Mouse (Mus musculus) left cerebral cortex, postnatal 25 days (tissue): ENCODE measurements around the gene Rps19. TPM values are rescaled to one million over a fixed set of nuclear protein-coding genes. Genes with fewer than 3 reads are reported as not detected.
"Not testable (repeated sequence)": the region's sequence is repeated elsewhere in the genome, so short reads cannot be mapped to it uniquely, and the experiment has no call there.

ENCODE experiments used
- DNase-seq, 2 experiments: peaks; one replicate each; pipeline ENCODE4 v3.0.0; 2022; ENCODE audit warnings: low spot score in 2 of 2, mixed read lengths in 1 of 2
- intact Hi-C: fragments of 180-260 bp; cut with DNase I; formaldehyde crosslinking; loops from one replicate; pipeline ENCODE4 v1.15.1; 2025
- total RNA-seq, 2 experiments: library from RNA; stranded (reverse); gene quantifications; 2 replicates each; pipeline ENCODE4 v1.2.3; 2021

Rps19 gene
- 100 to 1,000 TPM; 446 to 451 TPM for total RNA-seq

DNA sequence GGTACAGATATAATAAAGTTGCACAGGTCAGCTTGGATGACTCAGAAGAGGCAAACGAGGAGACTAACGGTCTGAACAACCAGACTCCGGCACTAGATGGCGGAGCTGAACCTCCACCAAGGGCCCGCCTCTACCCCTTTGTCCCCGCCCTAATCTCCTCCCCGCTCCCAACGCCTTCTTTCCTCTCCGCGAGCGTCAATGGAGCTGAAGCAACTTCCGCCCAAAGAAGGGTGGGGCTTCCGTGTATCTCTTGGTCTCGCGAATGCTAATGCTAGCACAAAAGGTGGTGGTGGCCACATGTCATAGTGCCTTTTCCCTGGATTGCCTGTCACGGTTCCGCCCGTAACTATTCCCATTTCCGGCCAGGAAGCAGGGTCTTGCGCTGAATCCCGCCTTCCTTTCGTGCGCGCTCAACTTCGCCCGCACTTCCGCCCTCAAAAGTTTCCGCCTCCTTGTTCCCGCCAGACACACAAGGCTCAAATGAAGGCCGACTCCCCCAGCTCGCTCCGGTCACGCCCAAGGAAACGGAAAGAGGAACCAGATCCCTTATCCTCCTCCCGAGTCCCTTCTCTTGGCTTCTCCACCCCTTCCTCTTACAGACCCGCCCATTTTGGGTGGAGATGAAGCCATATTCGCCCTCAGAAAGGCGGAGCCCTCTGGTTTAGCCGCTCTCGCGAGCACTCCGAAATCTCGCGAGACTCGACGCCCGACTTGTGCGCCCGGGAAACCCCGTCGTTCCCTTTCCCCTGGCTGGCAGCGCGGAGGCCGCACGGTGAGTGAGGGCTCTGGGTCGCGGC, at the start of gene Rps19:
Gene Rps19, plus strand, starts transcription at position 476 of the 797 bp plus-strand sequence.
- peak; percentile 95 to 99 for DNase-seq
- intact Hi-C loops, result loop anchor here (2.0 kb wide), 1 partner anchor 67 kb away; no protein-coding TSS in a partner anchor

DNA sequence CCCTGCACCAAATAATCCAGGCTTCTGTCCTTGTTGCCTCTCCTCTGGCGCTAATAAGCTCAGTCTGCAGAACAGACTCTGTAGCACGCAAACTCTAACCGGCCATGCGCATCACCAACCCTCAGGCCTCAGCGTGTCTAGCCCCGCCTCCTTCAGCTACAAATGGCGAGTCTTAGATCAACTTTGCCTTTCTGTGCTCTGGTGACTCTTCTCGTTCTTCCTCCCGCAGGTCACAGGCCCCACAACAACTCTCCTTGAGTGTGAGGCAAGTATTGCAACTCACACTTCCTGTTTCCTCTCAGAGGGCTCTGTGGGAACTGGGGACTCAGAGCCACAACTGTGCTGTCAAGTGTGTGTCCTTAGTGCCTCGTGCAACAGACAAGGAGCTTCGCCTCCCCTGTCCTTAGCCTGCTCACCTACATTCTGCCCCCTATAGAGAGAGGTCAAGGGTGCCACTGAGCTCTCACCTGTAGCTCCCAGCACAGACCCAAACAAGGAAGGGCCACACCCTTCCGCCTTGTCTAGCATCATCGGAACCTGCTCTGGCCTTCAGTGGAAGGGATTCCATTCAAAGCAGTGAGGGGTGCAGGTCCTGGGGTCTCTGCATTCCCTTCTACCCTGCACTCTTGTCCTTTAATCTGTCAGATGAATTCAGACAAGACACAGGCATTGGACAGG, 45.3 kb upstream of the Rps19 start:
- not testable (repeated sequence) for DNase-seq
- intact Hi-C loops, result loop anchor here (5.0 kb wide), 1 partner anchor 738 kb away; no protein-coding TSS in a partner anchor

DNA sequence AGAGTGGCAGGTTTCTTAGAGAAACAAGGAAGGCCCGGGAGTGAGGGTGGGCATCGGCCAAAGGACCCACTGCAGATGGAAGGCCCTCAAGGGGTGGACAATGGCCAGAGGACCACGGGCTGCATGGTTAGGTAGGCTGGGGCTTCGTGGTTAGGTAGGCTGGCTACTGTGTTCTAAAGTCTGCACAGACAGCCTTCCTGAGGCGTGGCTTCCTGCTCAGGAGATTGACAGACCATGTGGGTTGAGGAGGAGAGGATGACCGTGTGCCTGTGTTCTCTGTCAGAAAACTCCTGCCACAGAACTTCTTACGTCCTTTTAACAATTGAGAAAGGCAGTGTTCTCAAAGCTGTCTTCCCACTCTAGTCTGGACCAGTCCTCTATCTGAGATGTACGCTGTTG, 44.8 kb upstream of the Rps19 start:
- intact Hi-C loops, result loop anchor here (5.0 kb wide), 1 partner anchor 738 kb away; no protein-coding TSS in a partner anchor
- DNase-seq, result no peak

DNA sequence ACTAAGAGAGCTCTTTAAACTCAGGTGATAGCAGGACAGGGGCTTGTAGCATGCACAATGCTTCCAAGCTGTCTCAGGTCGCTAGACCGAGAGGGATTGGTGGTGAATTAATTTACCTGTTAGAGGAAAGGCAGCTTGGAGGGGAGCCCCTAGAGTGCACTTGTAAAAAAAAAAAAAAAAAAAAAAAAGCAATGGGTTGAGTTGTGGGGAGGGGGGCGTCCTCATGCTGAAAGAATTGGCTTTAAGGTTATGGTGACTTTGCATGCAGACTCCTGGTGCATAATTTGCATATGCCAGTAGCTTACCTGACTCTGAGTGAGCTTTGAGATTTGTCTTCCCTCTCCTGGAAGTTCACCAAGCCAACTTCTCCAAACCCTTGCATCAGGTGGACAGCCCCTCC, 43.8 kb upstream of the Rps19 start:
- DNase-seq, result no peak
- intact Hi-C loops, result no loop called here

DNA sequence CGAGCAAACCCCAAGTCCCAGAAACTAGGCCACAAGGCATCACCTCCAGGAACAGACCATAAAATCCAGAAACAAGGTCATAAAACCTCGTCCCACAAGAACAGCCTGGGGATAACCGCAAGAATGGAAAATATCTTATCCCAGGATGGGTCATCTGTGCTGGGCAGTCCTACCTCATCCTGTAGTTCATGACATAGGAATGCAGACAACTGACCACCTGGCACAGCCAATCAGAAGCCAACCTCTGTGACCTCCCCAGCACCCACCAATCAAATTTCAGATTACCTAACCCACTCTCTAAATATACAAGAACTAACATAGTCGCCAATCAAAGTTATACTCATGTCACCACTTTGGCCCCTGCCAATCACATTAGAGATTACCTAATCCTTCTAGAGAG, 43.2 kb upstream of the Rps19 start:
- no peak for DNase-seq
- intact Hi-C loops, result no loop called here

DNA sequence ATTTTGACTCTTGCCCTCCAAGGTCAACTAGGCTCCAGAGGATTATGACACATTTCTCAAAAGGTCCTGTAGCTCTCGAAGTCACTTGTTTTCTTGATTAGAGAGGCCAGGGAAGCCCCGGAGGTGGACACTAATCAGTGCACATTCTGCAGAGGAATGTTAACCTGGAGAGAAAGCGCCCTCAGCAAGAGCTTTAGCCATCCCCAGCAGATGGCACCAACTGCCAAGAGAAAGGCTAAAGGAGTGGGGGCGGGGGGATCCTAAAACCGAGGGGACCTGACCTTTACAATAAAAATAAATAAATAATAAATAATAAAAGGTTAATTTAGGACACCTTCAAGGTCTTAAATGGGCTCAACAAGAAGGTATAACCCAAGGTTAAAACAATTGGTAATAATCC, 40.0 kb upstream of the Rps19 start:
- intact Hi-C loops, result no loop called here
- DNase-seq, result no peak

DNA sequence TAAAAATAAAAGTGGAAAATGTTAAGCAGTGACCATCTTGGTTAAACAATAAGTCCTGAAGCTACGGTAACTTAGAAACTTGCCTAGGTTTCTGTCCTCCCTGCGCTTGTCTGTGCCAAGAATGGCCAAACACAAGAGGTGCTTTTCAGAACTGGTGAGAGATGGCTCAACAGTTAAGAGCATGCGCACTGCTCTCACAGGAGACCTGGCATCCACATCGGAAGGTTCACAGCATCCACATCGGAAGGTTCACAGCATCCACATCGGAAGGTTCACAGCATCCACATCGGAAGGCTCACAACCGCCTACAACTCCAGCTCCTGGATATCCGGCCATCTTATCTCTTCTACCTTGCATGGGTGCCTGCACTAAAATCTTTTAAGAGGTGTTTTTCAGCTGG, 39.0 kb upstream of the Rps19 start:
- intact Hi-C loops, result no loop called here
- DNase-seq, result no peak

DNA sequence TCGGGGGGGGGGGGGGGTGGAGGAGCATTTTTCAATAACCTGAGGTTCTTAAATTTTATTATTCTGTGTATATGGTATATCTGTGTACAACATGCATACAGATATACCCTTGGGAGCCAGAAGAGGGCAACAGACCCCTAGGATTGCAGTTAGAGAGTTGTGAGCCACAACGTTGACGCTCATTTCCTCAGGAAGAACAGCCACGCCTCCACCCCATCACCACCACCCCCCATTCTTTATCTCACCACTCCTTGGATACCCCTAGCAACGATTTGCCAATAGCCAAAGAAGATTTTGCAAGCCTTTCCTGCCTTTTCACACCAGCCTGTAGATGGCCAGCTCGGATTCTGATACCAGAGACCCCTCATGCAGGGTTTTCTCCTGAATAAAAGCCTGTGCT, 38.5 kb upstream of the Rps19 start:
- DNase-seq, result no peak

DNA sequence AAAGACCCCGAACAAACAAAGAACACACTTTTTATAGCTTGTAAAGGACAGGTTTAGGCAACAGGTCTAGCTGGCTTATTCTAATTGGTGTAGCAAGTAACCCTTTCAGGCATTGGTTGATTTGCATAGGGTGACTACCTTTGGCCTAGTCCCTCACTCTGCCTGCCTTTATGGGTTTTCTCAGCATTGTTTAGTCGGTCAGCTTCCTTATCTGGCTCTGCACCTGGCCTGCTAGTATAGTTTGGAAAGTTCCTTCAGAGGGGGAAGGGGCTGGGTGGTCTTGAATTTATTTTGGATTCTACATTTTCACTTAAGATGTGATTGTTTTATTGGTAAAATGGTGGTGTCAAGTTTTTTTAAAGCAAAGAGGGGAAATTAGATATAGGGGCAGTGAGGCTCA, 37.6 kb upstream of the Rps19 start:
- intact Hi-C loops, DNase-seq: not testable (repeated sequence)

More for the DNA sequence above, 38.5 kb upstream of the Rps19 start:
- intact Hi-C loops, result no loop called here

DNA sequence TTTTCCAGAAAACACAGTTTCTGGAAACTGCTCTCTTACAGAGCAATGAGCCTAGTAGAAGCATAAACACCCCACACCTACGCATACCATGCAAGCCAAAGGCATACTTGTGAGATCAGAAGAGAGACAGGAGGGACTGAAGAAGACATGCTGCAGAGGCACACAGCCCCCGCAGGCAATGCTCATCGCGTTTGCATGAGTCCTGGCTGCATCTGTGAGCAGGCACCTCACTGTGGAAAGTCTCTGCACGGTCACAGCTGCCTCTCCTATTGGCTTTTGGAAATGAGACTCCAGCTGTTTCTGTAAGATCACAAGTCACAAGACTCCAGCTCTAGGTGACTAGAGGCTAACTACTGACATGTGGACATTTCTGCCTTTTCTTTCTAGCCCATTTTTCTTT, 34.0 kb upstream of the Rps19 start:
- DNase-seq, result peak; percentile 65 to 88
- intact Hi-C loops, result no loop called here

DNA sequence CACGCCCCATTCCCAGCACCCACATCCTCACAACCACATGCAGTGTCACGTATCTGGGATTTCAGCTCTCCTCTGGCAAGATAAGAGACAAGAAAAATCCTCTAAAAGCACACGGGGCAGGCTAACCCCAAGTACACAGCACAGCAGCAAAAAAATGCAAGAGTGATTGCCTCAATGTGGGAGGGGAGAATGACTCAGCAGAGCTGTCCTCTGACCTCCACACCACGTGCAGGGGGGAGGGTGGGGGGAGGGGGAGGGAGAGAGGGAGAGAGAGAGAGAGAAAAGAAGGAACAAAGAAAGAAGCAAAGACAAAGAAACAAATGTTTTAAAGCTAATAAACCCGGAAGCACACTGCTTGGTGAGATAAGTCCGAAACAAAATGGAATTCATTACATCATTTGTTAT, 33.3 kb upstream of the Rps19 start:
- intact Hi-C loops, result no loop called here

DNA sequence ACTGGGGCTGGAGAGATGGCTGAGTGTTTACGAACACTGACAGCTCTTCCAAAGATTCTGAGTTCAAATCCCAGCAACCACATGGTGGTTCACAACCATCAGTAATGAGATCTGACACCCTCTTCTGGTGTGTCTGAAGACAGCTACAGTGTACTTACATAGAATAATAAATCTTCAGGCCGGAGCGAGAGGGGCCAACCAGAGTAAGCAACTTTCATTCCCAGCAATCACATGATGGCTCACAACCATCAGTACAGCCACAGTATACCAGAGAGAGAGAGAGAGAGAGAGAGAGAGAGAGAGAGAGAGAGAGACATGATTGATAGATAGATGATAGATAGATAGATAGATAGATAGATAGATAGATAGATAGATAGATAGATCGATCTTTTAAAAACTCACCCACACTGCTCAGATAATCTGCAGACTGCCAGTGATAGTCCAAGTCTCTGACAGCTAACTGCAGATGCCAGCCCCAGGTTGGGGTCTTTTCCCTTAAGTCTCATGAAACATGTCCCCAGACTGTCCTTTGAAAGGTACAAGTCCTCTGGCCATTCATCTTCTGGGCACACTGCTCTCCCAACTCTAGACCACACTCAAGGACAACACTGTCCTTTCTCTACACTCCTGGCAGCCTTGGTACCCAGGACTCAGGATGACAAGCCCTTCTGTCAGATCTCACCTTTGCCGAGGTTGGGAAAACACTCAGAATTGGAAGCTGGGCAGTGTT, 32.4 kb upstream of the Rps19 start:
- intact Hi-C loops, result no loop called here
- DNase-seq, result no peak

More for the DNA sequence above, 33.3 kb upstream of the Rps19 start:
- peak in 1 of 2 experiments; percentile 21 for DNase-seq

DNA sequence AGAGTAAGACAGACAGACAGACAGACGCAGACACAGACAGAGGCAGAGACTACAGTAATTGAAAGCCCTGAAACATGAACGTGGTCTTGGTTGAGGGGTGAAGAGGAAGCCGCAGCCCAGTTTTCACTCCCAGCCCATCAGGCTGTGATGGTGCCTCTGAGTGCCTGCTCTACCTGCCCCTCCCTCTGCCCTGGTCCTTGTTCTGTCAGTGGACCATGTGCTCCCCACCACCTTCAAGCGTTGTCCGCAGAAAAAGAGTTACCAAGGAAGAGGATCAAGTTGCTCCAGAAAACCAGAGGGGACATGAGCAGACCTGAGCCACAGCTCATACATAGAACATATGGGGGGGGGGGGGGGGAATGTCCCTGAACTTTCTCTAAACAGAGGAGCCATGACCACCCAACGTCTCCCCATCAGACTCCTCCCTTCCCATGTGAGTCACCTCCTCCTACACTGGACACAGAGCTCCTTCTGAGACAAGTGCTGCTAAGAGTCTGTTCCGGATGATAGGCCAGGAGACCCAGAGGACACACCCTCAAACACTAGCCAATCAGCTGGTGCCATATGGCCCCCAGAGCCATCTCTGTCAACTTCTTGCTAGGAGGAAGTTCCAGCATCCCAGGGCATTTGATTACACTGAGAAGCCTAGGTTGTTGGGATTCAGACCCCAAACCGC, 31.5 kb upstream of the Rps19 start:
- DNase-seq, result no peak
- intact Hi-C loops, result no loop called here

DNA sequence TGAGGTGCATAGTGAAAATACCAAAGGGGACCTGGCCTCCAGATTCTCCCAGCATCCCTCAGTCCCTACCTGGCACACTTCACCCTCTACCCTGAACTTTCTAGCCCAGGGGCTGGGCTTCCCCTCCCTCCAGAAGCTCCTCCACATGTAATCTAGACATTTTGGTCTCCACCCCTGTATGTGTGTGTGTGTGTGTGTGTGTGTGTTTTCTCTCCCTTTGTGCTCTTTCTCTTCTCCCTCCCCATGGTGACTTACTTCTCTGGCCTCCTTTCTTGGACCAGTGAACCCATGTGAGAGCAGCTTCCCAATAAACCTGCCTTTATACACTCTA, 31.0 kb upstream of the Rps19 start:
- no peak for DNase-seq
- intact Hi-C loops, result no loop called here

DNA sequence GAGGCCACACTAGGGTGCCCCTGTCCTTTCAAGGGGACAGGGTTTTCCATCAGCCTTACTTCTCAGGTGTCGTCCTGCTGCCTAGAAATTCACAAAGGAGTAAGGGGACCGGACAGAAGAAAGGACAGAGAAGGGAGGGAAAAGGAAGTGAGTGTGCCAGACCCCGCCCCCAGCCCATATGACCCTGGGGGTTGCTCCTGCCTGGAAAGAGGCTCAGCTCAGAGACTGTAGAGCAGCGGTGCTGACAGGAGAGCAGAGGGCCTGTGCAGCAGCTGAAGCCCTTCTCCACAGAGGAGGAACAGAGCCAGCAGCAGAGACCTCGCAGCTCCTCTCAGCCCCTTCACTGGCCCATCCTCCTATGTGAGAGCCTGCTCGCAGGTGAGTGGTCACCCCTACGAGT, 30.5 kb upstream of the Rps19 start:
- DNase-seq, result no peak
- intact Hi-C loops, result no loop called here

DNA sequence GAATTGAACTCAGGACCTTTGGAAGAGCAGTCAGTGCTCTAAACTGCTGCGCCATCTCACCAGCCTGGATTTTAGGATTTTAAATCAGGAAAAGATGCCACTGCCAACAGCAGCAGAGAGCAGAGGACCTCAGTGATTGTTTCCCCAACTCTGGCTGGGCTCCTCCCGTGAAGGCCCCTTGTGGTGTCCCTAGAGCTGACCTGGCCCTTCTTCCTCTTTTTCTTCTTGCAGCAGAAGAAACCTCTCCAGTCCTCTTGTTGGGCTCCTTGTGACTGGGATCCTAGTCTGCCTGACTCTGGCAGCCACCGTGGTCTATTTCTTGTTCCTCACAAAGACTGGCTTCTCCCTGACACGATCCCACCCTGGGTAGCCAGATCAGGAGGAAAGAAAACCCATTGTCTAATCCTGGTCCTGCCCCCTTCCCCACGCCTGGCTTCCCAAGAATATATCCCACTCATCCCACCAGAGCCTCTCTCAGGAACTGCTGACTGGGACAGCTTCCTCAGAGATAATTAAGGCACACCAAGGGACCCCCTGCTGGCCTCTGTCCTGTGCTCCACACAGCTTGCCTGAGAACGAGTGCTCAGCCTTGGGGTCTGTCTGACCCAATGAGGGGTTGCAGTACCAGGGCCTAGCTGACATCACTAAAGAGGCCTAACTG, 27.6 kb upstream of the Rps19 start:
- intact Hi-C loops, result no loop called here
- no peak for DNase-seq

DNA sequence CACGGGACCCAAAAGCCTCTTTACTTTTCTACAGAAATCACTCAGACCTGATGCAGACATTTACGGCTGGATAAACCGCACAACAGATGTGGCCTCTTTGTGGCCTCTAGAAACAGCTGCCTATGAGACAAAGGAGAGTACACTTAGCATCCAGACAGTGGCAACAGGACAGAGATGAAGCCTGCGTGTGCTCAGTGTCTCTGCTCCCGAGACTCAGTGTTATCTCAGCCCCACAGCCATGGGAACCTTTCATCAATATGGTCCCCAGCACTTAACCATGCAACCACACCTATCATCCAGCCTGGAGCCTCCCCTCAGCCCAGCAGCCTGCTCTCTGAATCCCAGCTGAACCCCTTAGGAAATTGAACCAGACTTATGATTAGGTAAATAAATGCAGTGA, 24.9 kb upstream of the Rps19 start:
- intact Hi-C loops, result no loop called here
- DNase-seq, result no peak

DNA sequence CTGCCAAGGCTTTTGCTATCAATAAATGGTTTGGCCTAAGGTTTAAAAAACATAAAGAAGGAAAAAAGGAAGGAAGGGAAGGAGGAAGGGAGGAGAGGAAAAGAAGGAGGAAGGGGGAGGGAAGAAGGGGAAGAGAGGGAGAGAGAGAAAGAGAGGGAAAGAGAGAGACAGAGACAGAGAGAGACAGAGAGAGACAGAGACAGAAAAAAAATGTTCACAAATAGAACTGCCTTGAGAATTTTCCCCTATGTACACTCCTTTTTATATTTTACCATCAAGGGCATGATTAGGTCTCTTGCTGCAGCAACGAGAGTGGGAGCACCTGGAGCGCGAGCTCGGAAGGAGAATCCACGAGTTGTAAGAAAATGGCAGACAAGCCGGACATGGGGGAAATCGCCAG, 22.3 kb upstream of the Rps19 start, which contains the start of gene Gm9844:
Gene Gm9844, plus strand, starts transcription at position 301 of the 400 bp plus-strand sequence.
- no peak for DNase-seq
- intact Hi-C loops, result no loop called here

DNA sequence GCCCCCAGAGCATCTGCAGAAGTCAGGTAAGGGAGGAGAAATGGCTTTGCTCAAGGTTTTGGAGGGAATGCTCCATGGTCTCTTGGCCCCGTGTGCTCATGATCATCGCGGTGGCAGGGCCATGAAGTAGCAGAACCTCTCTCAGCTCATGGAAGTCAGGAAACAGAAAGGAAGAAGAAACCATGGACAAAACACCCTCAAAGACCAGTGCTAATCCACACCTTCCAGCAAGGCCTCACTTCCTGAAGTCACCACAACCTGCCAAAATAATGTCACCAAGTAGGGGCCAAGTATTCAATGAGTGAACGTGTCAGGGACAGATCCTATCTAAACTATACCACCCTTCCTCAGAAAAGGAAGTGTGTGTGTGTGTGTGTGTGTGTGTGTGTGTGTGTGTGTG, 21.3 kb upstream of the Rps19 start:
- no peak for DNase-seq
- intact Hi-C loops, result no loop called here
